Mouse (Mus musculus): ENCODE data around the gene Mlkl. TPM values are rescaled to one million over a fixed set of nuclear protein-coding genes. Genes with fewer than 3 reads are reported as not detected.

Mlkl gene
- total RNA-seq (2023), result 10 to 100 TPM; 18.6 to 21.0 TPM

DNA sequence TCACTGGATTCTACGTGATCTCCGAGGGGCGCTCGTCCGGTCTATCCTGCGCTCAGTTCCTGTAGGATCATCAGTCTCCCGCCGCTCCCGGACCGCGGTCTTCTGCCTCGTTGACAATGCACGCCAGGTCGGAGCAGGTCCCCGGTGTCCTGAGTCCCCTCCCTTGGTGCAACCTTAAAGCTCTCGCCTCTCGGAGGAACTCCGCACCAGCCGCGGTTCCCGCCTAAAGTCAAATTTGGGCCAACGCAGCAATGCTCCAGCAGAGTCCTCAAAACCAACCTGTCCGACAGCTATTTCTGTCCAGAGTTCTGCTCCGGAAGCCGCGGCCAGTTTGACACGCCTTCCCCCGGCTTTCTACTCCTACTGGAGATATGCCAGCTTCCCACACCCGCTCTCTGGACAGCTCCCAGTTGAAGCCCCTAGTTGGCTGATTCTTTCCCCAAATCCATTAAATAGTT, at the start of gene Mlkl:
TSS of gene Mlkl (minus strand) at position 288 of the 458 bp plus-strand sequence.

GRCm38 (mm10) chr8:111299821-111300568, 38.0 kb downstream of the Mlkl start, which contains the start of gene Rfwd3:
Rfwd3 (minus strand) TSS chr8:111300222.

Other genes starting within 250 kb of the Mlkl start
- not detected for gene Clec18a, start 245.8 kb downstream of the Mlkl start, total RNA-seq (2023)
- 10 to 100 TPM; 11.4 to 15.0 TPM for gene Pdpr, start 243.5 kb downstream of the Mlkl start, total RNA-seq (2023)
- 10 to 100 TPM; 53.4 to 54.3 TPM for gene Glg1, start 79.0 kb downstream of the Mlkl start, total RNA-seq (2023)
- gene Rfwd3, start 38.0 kb downstream of the Mlkl start, total RNA-seq (2023), result 10 to 100 TPM; 47.5 to 49.5 TPM
- gene Fa2h, start 55.6 kb upstream of the Mlkl start, total RNA-seq (2023), result not detected
- gene Wdr59, start 183.9 kb upstream of the Mlkl start, total RNA-seq (2023), result 1 to 10 TPM; 5.3 to 6.2 TPM
- 100 to 1,000 TPM; 159 to 166 TPM for gene Znrf1, start 197.9 kb upstream of the Mlkl start, total RNA-seq (2023)

Data from neutrophil, adult 83 days (primary cell).